Mouse (Mus musculus): ENCODE measurements around the gene Snx33.

- TF ChIP-seq CTCF (conservative IDR thresholded peaks at IDR 0.05; ENCODE audit: low read length): no peak
- no peak for TF ChIP-seq NANOG (IDR thresholded peaks at IDR 0.05; ENCODE audit: borderline replicate concordance, low read length)
These were observed 5.4 kb downstream of the Snx33 start for GRCm38 (mm10) chr9:56922746-56923145.
